Mouse (Mus musculus): Measurements from ENCODE around the gene Tent5b. TPM values are rescaled to one million over a fixed set of nuclear protein-coding genes. Genes with fewer than 3 reads are reported as not detected.

The Tent5b gene
- total and polyA plus RNA-seq, 3 experiments = not detected

GRCm38 (mm10) chr4:133493895-133494294 lies 14.0 kb downstream of the Tent5b start:
- H3K4me1 ChIP-seq (ENCODE audit: insufficient read depth, low read depth, low read length) = peaks cover 11% of the 10 kb centered on the region
- no peak overlapping the region for H3K4me3 ChIP-seq (ENCODE audit: low read depth, low read length)
- no peak for TF ChIP-seq GATA1 (IDR thresholded peaks at IDR 0.05; ENCODE audit: borderline replicate concordance, low read length)
- no peak for TF ChIP-seq TAL1 (conservative IDR thresholded peaks at IDR 0.05; ENCODE audit: low read depth, low read length)
- TF ChIP-seq GATA2 (IDR thresholded peaks at IDR 0.05; ENCODE audit: borderline replicate concordance, low read depth, low read length) = no peak
- no peak for TF ChIP-seq POLR2AphosphoS5 (IDR thresholded peaks at IDR 0.05; ENCODE audit: insufficient replicate concordance, low read depth, low read length)
- no peak for TF ChIP-seq CTCF (IDR thresholded peaks at IDR 0.05; ENCODE audit: low read depth, low read length)
- peaks cover 48% of the 10 kb centered on the region for H3K27me3 ChIP-seq (ENCODE audit: insufficient read depth, low read length)
- ATAC-seq (ENCODE audit: extremely low read depth, insufficient number of reproducible peaks, low FRiP score, poor library complexity, severe bottlenecking) (no peak), DNase-seq (ENCODE audit: low spot score) (no peak)
- no peaks in the 10 kb centered on the region for H3K36me3 ChIP-seq (replicated peaks)
- H3K9me3 ChIP-seq (replicated peaks) = peaks cover 11% of the 10 kb centered on the region

- ATAC-seq (ENCODE audit: extremely low read depth, insufficient number of reproducible peaks, low FRiP score, poor library complexity, severe bottlenecking) (peak; percentile 28; the same call in 1 of the 2 replicates), DNase-seq (ENCODE audit: low spot score) (peak; percentile 85)
- TF ChIP-seq GATA1 (IDR thresholded peaks at IDR 0.05; ENCODE audit: borderline replicate concordance, low read length) (no peak), GATA2 (IDR thresholded peaks at IDR 0.05; ENCODE audit: borderline replicate concordance, low read depth, low read length) (no peak), POLR2AphosphoS5 (IDR thresholded peaks at IDR 0.05; ENCODE audit: insufficient replicate concordance, low read depth, low read length) (no peak), CTCF (IDR thresholded peaks at IDR 0.05; ENCODE audit: low read depth, low read length) (peak; percentile 53)
- no peaks in the 10 kb centered on the region for H3K36me3 ChIP-seq (replicated peaks)
- peaks cover 6% of the 10 kb centered on the region for H3K4me1 ChIP-seq (ENCODE audit: insufficient read depth, low read depth, low read length)
- H3K4me3 ChIP-seq (ENCODE audit: low read depth, low read length) = no peak overlapping the region; the same call in 1 of the 2 replicates
- peaks cover 49% of the 10 kb centered on the region for H3K27me3 ChIP-seq (ENCODE audit: insufficient read depth, low read length)
- H3K9me3 ChIP-seq (replicated peaks) = peaks cover 11% of the 10 kb centered on the region
Measured at GRCm38 (mm10) chr4:133494432-133494831, 14.5 kb downstream of the Tent5b start.

GRCm38 (mm10) chr4:133494867-133495266 lies 14.9 kb downstream of the Tent5b start:
- Histone ChIP-seq H3K36me3 (replicated peaks) (no peaks in the 10 kb centered on the region), H3K27me3 (ENCODE audit: insufficient read depth, low read length) (peaks cover 51% of the 10 kb centered on the region), H3K4me1 (ENCODE audit: insufficient read depth, low read depth, low read length) (0 out of 2 replicates have a peak, but pooled peaks cover 3% of the 10 kb centered on the region), H3K9me3 (replicated peaks) (peaks cover 11% of the 10 kb centered on the region), H3K4me3 (ENCODE audit: low read depth, low read length) (no peak overlapping the region)
- TF ChIP-seq POLR2AphosphoS5 (IDR thresholded peaks at IDR 0.05; ENCODE audit: insufficient replicate concordance, low read depth, low read length) = no peak
- no peak for TF ChIP-seq TAL1 (conservative IDR thresholded peaks at IDR 0.05; ENCODE audit: low read depth, low read length)
- TF ChIP-seq GATA2 (IDR thresholded peaks at IDR 0.05; ENCODE audit: borderline replicate concordance, low read depth, low read length) = no peak
- DNase-seq (ENCODE audit: low spot score) (no peak), ATAC-seq (ENCODE audit: extremely low read depth, insufficient number of reproducible peaks, low FRiP score, poor library complexity, severe bottlenecking) (no peak)

- DNase-seq (ENCODE audit: low spot score) = no peak
- H3K9me3 ChIP-seq (replicated peaks) = peaks cover 11% of the 10 kb centered on the region
- no peak for ATAC-seq (ENCODE audit: extremely low read depth, insufficient number of reproducible peaks, low FRiP score, poor library complexity, severe bottlenecking)
- no peak overlapping the region for H3K4me3 ChIP-seq (ENCODE audit: low read depth, low read length)
- TF ChIP-seq TAL1 (conservative IDR thresholded peaks at IDR 0.05; ENCODE audit: low read depth, low read length) = no peak
- no peak for TF ChIP-seq GATA1 (IDR thresholded peaks at IDR 0.05; ENCODE audit: borderline replicate concordance, low read length)
- no peak for TF ChIP-seq POLR2AphosphoS5 (IDR thresholded peaks at IDR 0.05; ENCODE audit: insufficient replicate concordance, low read depth, low read length)
- TF ChIP-seq GATA2 (IDR thresholded peaks at IDR 0.05; ENCODE audit: borderline replicate concordance, low read depth, low read length) = no peak
- TF ChIP-seq CTCF (IDR thresholded peaks at IDR 0.05; ENCODE audit: low read depth, low read length) = no peak
- H3K36me3 ChIP-seq (replicated peaks) = no peaks in the 10 kb centered on the region
- H3K4me1 ChIP-seq (ENCODE audit: insufficient read depth, low read depth, low read length) = 0 out of 2 replicates have a peak, but pooled peaks cover 3% of the 10 kb centered on the region
- peaks cover 57% of the 10 kb centered on the region for H3K27me3 ChIP-seq (ENCODE audit: insufficient read depth, low read length)
Measured at GRCm38 (mm10) chr4:133495711-133496110, 15.8 kb downstream of the Tent5b start.

GRCm38 (mm10) chr4:133496738-133497445 lies 17.0 kb downstream of the Tent5b start:
- DNase-seq (ENCODE audit: low spot score) (no peak), ATAC-seq (ENCODE audit: extremely low read depth, insufficient number of reproducible peaks, low FRiP score, poor library complexity, severe bottlenecking) (no peak)
- Histone ChIP-seq H3K27me3 (ENCODE audit: insufficient read depth, low read length) (peaks cover 60% of the 10 kb centered on the region), H3K4me1 (ENCODE audit: insufficient read depth, low read depth, low read length) (peaks cover 9% of the 10 kb centered on the region; the same call in 1 of the 2 replicates), H3K9me3 (replicated peaks) (peaks cover 11% of the 10 kb centered on the region), H3K4me3 (ENCODE audit: low read depth, low read length) (no peak overlapping the region), H3K36me3 (replicated peaks) (no peaks in the 10 kb centered on the region)
- TF ChIP-seq CTCF (IDR thresholded peaks at IDR 0.05; ENCODE audit: low read depth, low read length) = no peak
- TF ChIP-seq TAL1 (conservative IDR thresholded peaks at IDR 0.05; ENCODE audit: low read depth, low read length) = no peak
- TF ChIP-seq GATA1 (IDR thresholded peaks at IDR 0.05; ENCODE audit: borderline replicate concordance, low read length) = no peak
- no peak for TF ChIP-seq POLR2AphosphoS5 (IDR thresholded peaks at IDR 0.05; ENCODE audit: insufficient replicate concordance, low read depth, low read length)
- no peak for TF ChIP-seq GATA2 (IDR thresholded peaks at IDR 0.05; ENCODE audit: borderline replicate concordance, low read depth, low read length)

GRCm38 (mm10) chr4:133497461-133498159 lies 17.7 kb downstream of the Tent5b start:
- ATAC-seq (ENCODE audit: extremely low read depth, insufficient number of reproducible peaks, low FRiP score, poor library complexity, severe bottlenecking) (no peak), DNase-seq (ENCODE audit: low spot score) (no peak)
- Histone ChIP-seq H3K4me3 (ENCODE audit: low read depth, low read length) (no peak overlapping the region), H3K4me1 (ENCODE audit: insufficient read depth, low read depth, low read length) (peaks cover 9% of the 10 kb centered on the region; the same call in 1 of the 2 replicates), H3K9me3 (replicated peaks) (peaks cover 11% of the 10 kb centered on the region), H3K27me3 (ENCODE audit: insufficient read depth, low read length) (peaks cover 61% of the 10 kb centered on the region), H3K36me3 (replicated peaks) (no peaks in the 10 kb centered on the region)
- TF ChIP-seq TAL1 (conservative IDR thresholded peaks at IDR 0.05; ENCODE audit: low read depth, low read length) (no peak), CTCF (IDR thresholded peaks at IDR 0.05; ENCODE audit: low read depth, low read length) (no peak), GATA1 (IDR thresholded peaks at IDR 0.05; ENCODE audit: borderline replicate concordance, low read length) (no peak), GATA2 (IDR thresholded peaks at IDR 0.05; ENCODE audit: borderline replicate concordance, low read depth, low read length) (no peak), POLR2AphosphoS5 (IDR thresholded peaks at IDR 0.05; ENCODE audit: insufficient replicate concordance, low read depth, low read length) (no peak)
